In genomic region chr7:99136789-99137188, GRCm38 (mm10) we compare ENCODE assay signal across 12 mouse cellular contexts.
"Had no signal": no experiment of that assay in that cellular context is flagged by ENCODE, and none has a peak within 500 bp of the region (broad histone marks: within the 10 kb centered on the region; RNA-seq: fewer than 3 reads in every experiment).

No protein-coding gene starts in this region.

- DNase-seq: left cerebral cortex, postnatal 4 days; liver; liver, embryonic 13.5 days; liver, postnatal 0 days; lung, adult 18-20 months; lung, adult 2 months; lung, embryonic 14.5 days; lung, postnatal 10 days; lung, postnatal 14 days; lung, postnatal 36 days; lung, postnatal 4 days; midbrain, embryonic 14.5 days had no signal
